Mouse (Mus musculus) testis, adult 2 months (tissue): ENCODE data around the gene Mmd2.

Experiments used
- CTCF ChIP-seq: fragments of 200-500 bp; IDR thresholded peaks from 2 replicates; pipeline ENCODE4 v1.5.1; 2012; ENCODE audit warnings: low read depth, mild to moderate bottlenecking, inconsistent platforms, low read length, moderate library complexity; ENCODE audit not compliant: control insufficient read depth, insufficient read depth, insufficient replicate concordance
- POLR2A ChIP-seq: fragments of 200-500 bp; IDR thresholded peaks from 2 replicates; pipeline ENCODE4 v1.6.1; 2012; ENCODE audit warnings: low read depth, mild to moderate bottlenecking, inconsistent platforms, low read length, moderate library complexity; ENCODE audit not compliant: control insufficient read depth

DNA sequence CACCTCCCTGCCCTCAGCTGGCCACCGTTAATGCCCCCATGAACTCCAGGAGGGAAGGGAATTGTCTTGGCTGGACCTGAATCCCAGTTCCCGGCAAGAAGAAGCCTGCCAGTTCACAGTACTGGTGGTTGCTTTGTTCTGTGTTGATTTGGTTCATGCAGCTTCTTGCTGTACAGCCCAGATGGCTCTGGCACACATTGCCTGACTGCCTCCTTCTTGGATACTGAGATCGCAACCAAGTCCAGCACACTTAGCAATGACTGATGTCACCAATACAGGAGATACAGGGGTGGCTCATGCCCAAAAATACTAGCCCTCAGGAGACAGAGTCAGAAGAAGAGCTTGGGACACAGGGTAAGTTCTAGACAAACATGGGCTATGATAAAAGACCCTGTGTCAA, 12.9 kb downstream of the Mmd2 start:
- TF ChIP-seq CTCF (no peak), POLR2A (no peak)
